Mouse (Mus musculus) liver, postnatal 0 days (tissue): ENCODE data around the gene Vmn1r196. TPM values are rescaled to one million over a fixed set of nuclear protein-coding genes. Genes with fewer than 3 reads are reported as not detected.
"Not testable (repeated sequence)": the region's sequence is repeated elsewhere in the genome, so short reads cannot be mapped to it uniquely, and the experiment has no call there.

Source experiments
- ATAC-seq: fragments of 200-750 bp; cut with Nextera tagmentation; 2 replicates; pipeline ENCODE4 v1.8.0; 2017; ENCODE audit warnings: mild to moderate bottlenecking, moderate library complexity
- DNase-seq: peaks from one replicate; pipeline ENCODE4 v3.0.0-alpha.2; 2016
- H3K27ac ChIP-seq: fragments of 300-500 bp; sonication (generic); 2 replicates; pipeline ENCODE4 v1.5.1; 2014; ENCODE audit warnings: antibody characterized with exemption, moderate library complexity, mild to moderate bottlenecking, low read depth
- H3K27me3 ChIP-seq: fragments of 300-500 bp; sonication (generic); 2 replicates; pipeline ENCODE4 v1.6.1; 2014; ENCODE audit warnings: low read length, control low read depth, mixed read lengths; ENCODE audit not compliant: insufficient read depth
- H3K36me3 ChIP-seq: fragments of 300-500 bp; sonication (generic); replicated peaks from 2 replicates; pipeline ENCODE4 v1.6.1; 2014; ENCODE audit warnings: mild to moderate bottlenecking, control low read depth, low read length, moderate library complexity, mixed read lengths; ENCODE audit not compliant: insufficient read depth
- H3K4me1 ChIP-seq: fragments of 300-500 bp; sonication (generic); 2 replicates; pipeline ENCODE4 v1.6.1; 2014; ENCODE audit warnings: antibody characterized with exemption, mild to moderate bottlenecking, control low read depth; ENCODE audit not compliant: insufficient read depth
- H3K4me2 ChIP-seq: fragments of 300-500 bp; sonication (generic); 2 replicates; pipeline ENCODE4 v1.6.1; 2014; ENCODE audit warnings: low read depth, mild to moderate bottlenecking, low read length, moderate library complexity, mixed read lengths
- H3K4me3 ChIP-seq: fragments of 300-500 bp; sonication (generic); 2 replicates; pipeline ENCODE4 v1.5.1; 2014; ENCODE audit warnings: low read depth, low read length
- H3K9ac ChIP-seq: fragments of 300-500 bp; sonication (generic); replicated peaks from 2 replicates; pipeline ENCODE4 v1.6.1; 2014; ENCODE audit warnings: mild to moderate bottlenecking, moderate library complexity
- H3K9me3 ChIP-seq: fragments of 300-500 bp; sonication (generic); 2 replicates; pipeline ENCODE4 v1.6.1; 2016; ENCODE audit warnings: mild to moderate bottlenecking, control low read depth, low read length, mixed read lengths
- CTCF ChIP-seq: sonication (generic); IDR thresholded peaks from 2 replicates; pipeline ENCODE4 v1.5.1; 2016; ENCODE audit warnings: antibody characterized with exemption, low read depth
- EP300 ChIP-seq: IDR thresholded peaks from 2 replicates; pipeline ENCODE4 v1.6.1; 2016; ENCODE audit warnings: antibody characterized with exemption, low read depth, mild to moderate bottlenecking
- WGBS: fragments of 180-500 bp; shearing (Covaris S2); extraction: QIAGEN DNeasy Blood & Tissue Kit; methylation state at CpG from one replicate; pipeline ENCODE4 v1.1.7; 2014; ENCODE audit not compliant: insufficient replicate concordance; 5-methylcytosine and 5-hydroxymethylcytosine counted together
- polyA plus RNA-seq: library from polyadenylated mRNA; unstranded; fragments of >200 nt; fragmentation: Nextera tagmentation; extraction: Ambion mirVana; gene quantifications from 2 replicates; pipeline ENCODE4 v1.2.1, GENCODE M21; 2015

The Vmn1r196 gene
- polyA plus RNA-seq, result not detected in 2 replicates

DNA sequence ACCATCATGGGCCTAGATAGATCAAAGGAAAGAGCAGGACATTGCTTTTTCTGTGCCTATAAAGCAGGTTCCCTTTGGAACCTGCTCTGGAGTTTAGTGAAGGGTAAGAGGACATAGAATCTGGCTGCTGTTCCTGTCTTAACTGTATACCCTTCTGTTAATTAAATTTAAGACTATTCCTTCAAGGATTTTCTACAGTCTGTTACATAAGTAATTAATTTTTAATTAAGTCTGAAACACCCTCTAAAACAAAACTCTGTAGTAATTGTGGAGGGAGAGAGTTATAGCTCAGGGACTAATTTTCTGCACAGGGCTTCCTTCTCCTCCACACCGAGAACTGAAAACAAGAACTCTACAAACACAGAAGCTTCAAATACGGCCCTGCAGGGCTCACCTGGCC, at the start of gene Vmn1r196:
Gene Vmn1r196 (plus strand): TSS at position 301 of the 400 bp plus-strand sequence.
- no peak for ATAC-seq
- no peak for DNase-seq

DNA sequence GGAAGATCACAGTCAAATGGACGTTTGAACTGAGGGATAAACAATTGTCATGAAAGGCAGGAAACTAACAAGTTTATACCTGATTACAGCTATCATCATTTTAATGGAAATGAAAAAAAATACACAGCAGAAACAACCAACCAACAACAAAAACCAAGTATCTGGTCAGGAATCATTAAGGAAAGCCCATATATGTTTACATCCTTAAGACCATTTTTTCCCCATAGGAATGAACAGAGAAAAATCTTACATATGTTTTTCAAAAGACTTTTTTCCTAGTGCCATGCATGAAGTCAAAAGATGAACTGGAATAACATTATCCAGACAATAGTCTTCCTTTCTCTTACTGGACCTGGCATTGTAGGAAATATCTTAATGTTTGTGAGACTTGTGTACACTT, 45.8 kb upstream of the Vmn1r196 start, which contains the start of gene Vmn1r194:
Gene Vmn1r194 (plus strand): TSS at position 301 of the 400 bp plus-strand sequence.
- Histone ChIP-seq H3K27ac (no peak within 1 kb of the TSS), H3K27me3 (no peaks in the 10 kb centered on the region), H3K4me3 (no peak within 1 kb of the TSS), H3K36me3 (no peaks in the 10 kb centered on the region), H3K4me2 (no peak within 1 kb of the TSS), H3K9ac (no peak within 1 kb of the TSS), H3K9me3 (no peaks in the 10 kb centered on the region), H3K4me1 (no peaks in the 10 kb centered on the region)
- no peak for TF ChIP-seq EP300
- WGBS, result 33% methylated on average over 1 of the region's 1 CpGs
- DNase-seq (no peak), ATAC-seq (no peak)

More for the DNA sequence above, at the start of gene Vmn1r196:
- Histone ChIP-seq H3K27me3 (no peaks in the 10 kb centered on the region), H3K27ac (no peak within 1 kb of the TSS), H3K36me3 (no peaks in the 10 kb centered on the region), H3K4me3 (no peak within 1 kb of the TSS), H3K4me2 (no peak within 1 kb of the TSS), H3K4me1 (no peaks in the 10 kb centered on the region), H3K9ac (no peak within 1 kb of the TSS), H3K9me3 (no peaks in the 10 kb centered on the region)
- 64% methylated on average over 2 of the region's 2 CpGs for WGBS
- TF ChIP-seq EP300 (no peak), CTCF (no peak)

DNA sequence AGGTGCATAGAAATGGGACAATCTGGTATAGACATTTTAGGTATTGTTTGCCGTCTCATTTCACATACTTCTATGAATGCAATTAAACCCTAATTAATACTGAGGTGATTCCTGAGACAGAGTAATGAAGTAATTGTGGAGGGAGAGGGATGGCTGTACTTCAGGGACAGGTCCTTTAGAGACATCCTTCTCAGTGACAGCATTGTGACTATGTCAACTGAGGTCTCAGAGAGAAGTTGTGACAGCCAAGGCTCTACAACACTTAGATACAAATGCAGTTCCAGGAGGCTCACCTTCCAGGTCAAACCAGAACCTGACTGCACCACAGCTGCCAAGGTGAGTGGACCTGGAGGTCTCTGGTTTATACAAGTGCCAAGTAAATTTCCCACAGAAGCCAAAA, 19.5 kb upstream of the Vmn1r196 start, which contains the start of gene Vmn1r195:
Gene Vmn1r195 (plus strand): TSS at position 301 of the 400 bp plus-strand sequence.
- H3K4me3 ChIP-seq, H3K27me3 ChIP-seq, H3K4me2 ChIP-seq, H3K9me3 ChIP-seq, DNase-seq, H3K9ac ChIP-seq, ATAC-seq, H3K27ac ChIP-seq, H3K36me3 ChIP-seq, H3K4me1 ChIP-seq: not testable (repeated sequence)
- 69% methylated on average over 1 of the region's 1 CpGs for WGBS

DNA sequence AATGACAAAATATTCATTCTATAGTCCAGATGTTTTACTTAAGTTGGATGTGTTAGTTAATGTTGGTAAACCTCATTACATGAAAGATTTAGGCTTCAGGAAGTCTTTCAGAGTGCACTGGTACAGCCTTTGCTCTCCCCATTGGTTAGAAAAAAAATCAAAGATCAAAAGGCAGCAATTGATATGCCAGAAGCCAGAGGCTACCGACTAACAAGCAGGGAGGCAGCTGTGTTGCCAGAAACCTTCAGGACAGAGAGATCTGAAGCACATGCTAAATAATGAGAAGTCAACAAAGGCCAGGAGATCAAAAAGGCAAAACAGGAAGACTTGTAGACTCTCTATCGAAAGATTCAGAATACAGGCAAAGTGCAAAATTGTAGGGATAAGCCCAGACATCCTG, 18.0 kb upstream of the Vmn1r196 start:
- WGBS, result 36% methylated on average over 2 of the region's 2 CpGs
- Histone ChIP-seq H3K4me2 (no peak overlapping the region), H3K4me3 (no peak overlapping the region), H3K4me1 (no peaks in the 10 kb centered on the region), H3K27ac (no peak overlapping the region), H3K9ac (no peak overlapping the region), H3K36me3 (no peaks in the 10 kb centered on the region), H3K9me3 (no peaks in the 10 kb centered on the region), H3K27me3 (no peaks in the 10 kb centered on the region)
- DNase-seq, result no peak
- TF ChIP-seq EP300, result no peak
- no peak for TF ChIP-seq CTCF
- ATAC-seq, result no peak

DNA sequence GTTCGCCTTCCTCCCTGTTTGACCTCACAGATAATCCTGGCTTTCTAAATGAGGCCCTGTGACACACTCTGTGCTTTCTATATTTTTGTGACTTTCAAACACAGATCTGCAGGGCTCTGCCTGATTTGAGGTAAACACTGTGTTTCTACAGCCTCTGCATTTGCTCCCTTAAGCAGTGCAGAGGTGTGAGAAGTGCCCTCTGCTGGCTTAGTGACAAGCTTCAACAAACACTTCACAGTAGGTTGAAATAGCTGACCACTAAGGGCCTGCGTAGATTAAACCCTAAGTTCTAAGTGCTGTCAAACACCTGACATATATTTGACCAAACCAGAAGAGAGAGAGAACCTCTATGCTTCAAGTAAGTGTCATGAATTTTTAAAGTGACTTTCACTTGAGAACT, 5.1 kb upstream of the Vmn1r196 start:
- DNase-seq (no peak), ATAC-seq (no peak)
- WGBS, result 57% methylated on average over 2 of the region's 2 CpGs
- Histone ChIP-seq H3K27ac (no peak overlapping the region), H3K4me3 (no peak overlapping the region), H3K9ac (no peak overlapping the region), H3K4me1 (no peaks in the 10 kb centered on the region), H3K4me2 (no peak overlapping the region), H3K9me3 (no peaks in the 10 kb centered on the region), H3K36me3 (no peaks in the 10 kb centered on the region), H3K27me3 (no peaks in the 10 kb centered on the region)
- TF ChIP-seq CTCF (no peak), EP300 (no peak)

DNA sequence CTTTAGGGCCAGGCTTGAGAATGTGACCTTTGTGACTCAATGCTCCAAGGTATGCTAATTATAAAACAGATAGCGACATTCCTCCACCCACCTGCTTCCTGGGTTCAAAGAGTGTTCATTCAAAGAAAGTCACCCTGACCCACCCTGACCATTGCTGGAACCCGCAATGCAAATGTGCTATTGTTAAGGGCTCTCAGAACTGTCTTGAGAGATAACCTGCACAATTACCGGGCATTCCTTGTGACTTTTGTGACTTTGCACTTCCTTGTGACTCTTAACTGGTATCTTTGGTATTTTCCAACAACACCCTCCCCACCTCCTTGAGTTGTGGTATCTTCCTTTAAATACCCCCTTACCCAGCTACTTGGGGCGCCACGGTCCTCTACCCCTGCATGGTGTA, 18.4 kb downstream of the Vmn1r196 start:
- not testable (repeated sequence) for H3K9ac ChIP-seq, H3K27ac ChIP-seq, ATAC-seq, H3K4me3 ChIP-seq, H3K27me3 ChIP-seq, H3K4me1 ChIP-seq, H3K9me3 ChIP-seq, H3K36me3 ChIP-seq, H3K4me2 ChIP-seq, DNase-seq
- WGBS, result 84% methylated on average over 5 of the region's 5 CpGs

DNA sequence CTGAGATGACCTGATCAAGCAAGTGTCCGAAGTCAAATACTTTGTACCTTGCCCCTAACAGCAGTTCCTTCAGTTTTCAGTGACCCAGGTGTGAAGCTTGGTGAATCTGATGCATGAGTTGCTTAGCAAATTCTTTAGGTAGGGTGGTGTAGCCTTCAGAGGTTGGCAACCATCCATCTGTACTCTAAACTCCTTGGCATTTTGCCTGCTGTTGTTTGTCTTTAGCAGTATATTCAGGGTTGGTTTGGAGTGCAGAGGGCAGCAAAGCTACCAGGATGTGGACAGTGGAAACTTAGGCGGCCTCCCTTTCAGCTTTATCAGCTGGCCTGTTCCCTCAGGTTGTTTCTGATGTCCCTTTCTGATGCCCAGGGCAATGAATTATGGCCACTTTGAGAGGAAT, 25.6 kb downstream of the Vmn1r196 start:
- no peaks in the 10 kb centered on the region for H3K4me1 ChIP-seq
- H3K9me3 ChIP-seq, result no peaks in the 10 kb centered on the region
- ATAC-seq (no peak), DNase-seq (no peak)
- WGBS, result 48% methylated on average over 2 of the region's 2 CpGs
- H3K9ac ChIP-seq, result no peak overlapping the region
- no peak for TF ChIP-seq CTCF
- no peak for TF ChIP-seq EP300
- H3K27me3 ChIP-seq, result no peaks in the 10 kb centered on the region
- H3K4me2 ChIP-seq, result no peak overlapping the region
- H3K36me3 ChIP-seq, result no peaks in the 10 kb centered on the region
- no peak overlapping the region for H3K4me3 ChIP-seq
- H3K27ac ChIP-seq, result no peak overlapping the region
